Mouse (Mus musculus) midbrain, embryonic 16.5 days (tissue): Measurements from ENCODE around the gene Gm5416. TPM values are rescaled to one million over a fixed set of nuclear protein-coding genes. Genes with fewer than 3 reads are reported as not detected.
"Not testable (repeated sequence)": the region's sequence is repeated elsewhere in the genome, so short reads cannot be mapped to it uniquely, and the experiment has no call there.

Experiments
- ATAC-seq: fragments of 200-750 bp; cut with Nextera tagmentation; 2 replicates; pipeline ENCODE4 v1.8.0; 2017; ENCODE audit warnings: moderate TSS enrichment
- H3K27ac ChIP-seq: fragments of 300-500 bp; sonication (generic); 2 replicates; pipeline ENCODE4 v1.5.1; 2014; ENCODE audit warnings: mild to moderate bottlenecking, low read length, mixed read lengths
- H3K27me3 ChIP-seq: fragments of 300-500 bp; sonication (generic); 2 replicates; pipeline ENCODE4 v1.6.1; 2014; ENCODE audit warnings: low read depth, low read length, mixed read lengths; ENCODE audit not compliant: control insufficient read depth, insufficient read depth
- H3K36me3 ChIP-seq: fragments of 300-500 bp; sonication (generic); 2 replicates; pipeline ENCODE4 v1.6.1; 2014; ENCODE audit warnings: mild to moderate bottlenecking, low read length, moderate library complexity, mixed read lengths; ENCODE audit not compliant: control insufficient read depth, insufficient read depth
- H3K4me1 ChIP-seq: fragments of 300-500 bp; sonication (generic); 2 replicates; pipeline ENCODE4 v1.6.1; 2014; ENCODE audit warnings: mild to moderate bottlenecking, low read length, mixed read lengths; ENCODE audit not compliant: control insufficient read depth, insufficient read depth
- H3K4me2 ChIP-seq: fragments of 300-500 bp; sonication (generic); 2 replicates; pipeline ENCODE4 v1.6.1; 2014; ENCODE audit warnings: mild to moderate bottlenecking, low read length, mixed read lengths
- H3K4me3 ChIP-seq: fragments of 300-500 bp; sonication (generic); 2 replicates; pipeline ENCODE4 v1.5.1; 2014; ENCODE audit warnings: low read depth, mild to moderate bottlenecking, low read length, moderate library complexity, mixed read lengths
- H3K9ac ChIP-seq: fragments of 300-500 bp; sonication (generic); 2 replicates; pipeline ENCODE4 v1.6.1; 2014; ENCODE audit warnings: low read depth, low read length, mixed read lengths
- H3K9me3 ChIP-seq: fragments of 300-500 bp; sonication (generic); replicated peaks from 2 replicates; pipeline ENCODE4 v1.6.1; 2014; ENCODE audit warnings: mild to moderate bottlenecking, low read length, mixed read lengths; ENCODE audit not compliant: control insufficient read depth, poor library complexity, severe bottlenecking
- polyA plus RNA-seq: library from polyadenylated mRNA; unstranded; fragments of >200 nt; fragmentation: Nextera tagmentation; extraction: Ambion mirVana; gene quantifications from 2 replicates; pipeline ENCODE4 v1.2.1, GENCODE M21; 2015

The Gm5416 gene
- polyA plus RNA-seq, 1 experiment from 2014 or later: not detected

DNA sequence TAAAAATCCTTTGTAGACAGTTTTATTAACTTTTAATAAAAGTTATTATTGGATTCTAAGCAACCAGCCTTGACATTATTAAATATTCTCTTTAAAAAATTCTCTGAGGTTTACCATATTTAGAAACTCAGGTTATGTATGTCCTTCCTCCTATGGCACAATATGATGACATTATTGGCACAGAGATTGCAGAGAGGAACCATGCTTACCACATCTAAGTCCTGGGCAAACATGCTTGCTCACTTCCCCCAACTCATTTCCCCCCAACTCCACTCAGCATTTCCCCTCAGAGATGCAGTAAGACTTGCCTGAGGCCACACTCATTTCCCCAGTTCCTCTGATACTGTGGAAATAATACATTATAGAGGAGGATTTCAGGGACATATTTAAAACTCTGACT is 50.4 kb downstream of the Gm5416 start:
- not testable (repeated sequence) for H3K9ac ChIP-seq, H3K9me3 ChIP-seq, H3K4me3 ChIP-seq, H3K27me3 ChIP-seq, H3K27ac ChIP-seq, H3K4me2 ChIP-seq, H3K4me1 ChIP-seq, ATAC-seq, H3K36me3 ChIP-seq

Other genes starting within 250 kb of the Gm5416 start
- gene Kpna1, start 231.7 kb upstream of the Gm5416 start, polyA plus RNA-seq: 85.1 and 91.0 TPM in 2 replicates
- gene Wdr5b, start 169.2 kb upstream of the Gm5416 start, polyA plus RNA-seq: 13.0 and 14.7 TPM in 2 replicates
- 131 and 137 TPM in 2 replicates for gene Fam162a, start 138.8 kb upstream of the Gm5416 start, polyA plus RNA-seq
- 24.7 and 27.7 TPM in 2 replicates for gene Ccdc58, start 138.7 kb upstream of the Gm5416 start, polyA plus RNA-seq
- gene Csta1, start 79.2 kb upstream of the Gm5416 start, polyA plus RNA-seq: not detected in 2 replicates
- gene Stfa2l1, start 53.6 kb upstream of the Gm5416 start, polyA plus RNA-seq: 0.51 TPM in 1 of 2 replicates, not detected in the other
- gene Gm5483, start 26.2 kb upstream of the Gm5416 start, polyA plus RNA-seq: 0.67 TPM in 1 of 2 replicates, not detected in the other
- gene 2010005H15Rik, start 11.1 kb downstream of the Gm5416 start, polyA plus RNA-seq: not detected in 2 replicates
- 0.70 and 1.6 TPM in 2 replicates for gene Stfa1, start 66.5 kb downstream of the Gm5416 start, polyA plus RNA-seq
- gene BC117090, start 123.9 kb downstream of the Gm5416 start, polyA plus RNA-seq: not detected in 2 replicates
- gene BC100530, start 157.3 kb downstream of the Gm5416 start, polyA plus RNA-seq: 0.97 TPM in 1 of 2 replicates, not detected in the other
- not detected in 2 replicates for gene Stfa2, start 198.1 kb downstream of the Gm5416 start, polyA plus RNA-seq
- 0.53 and 0.61 TPM in 2 replicates for gene Stfa3, start 245.0 kb downstream of the Gm5416 start, polyA plus RNA-seq